Mouse (Mus musculus) central nervous system, embryonic 18 days (tissue): ENCODE measurements around the gene H2afb1. TPM values are rescaled to one million over a fixed set of nuclear protein-coding genes. Genes with fewer than 3 reads are reported as not detected.

ENCODE experiments used
- polyA plus RNA-seq: library from polyadenylated mRNA; depleted of rRNA; stranded (reverse); fragments of >200 nt; gene quantifications from 2 replicates; pipeline ENCODE4 v1.2.3, GENCODE M21; 2012; rRNA removed

H2afb1 gene
- polyA plus RNA-seq: not detected in 2 replicates

GRCm38 (mm10) chrX:117014457-117014856 is at the start of gene H2afb1:
TSS of gene H2afb1 (plus strand) at chrX:117014757.

